Mouse (Mus musculus): ENCODE data around the gene Tmed3.

- TF ChIP-seq POLR2A (IDR thresholded peaks at IDR 0.05; ENCODE audit: insufficient read length, low read depth) (no peak), MAX (IDR thresholded peaks at IDR 0.05; ENCODE audit: low read depth) (no peak), POLR2AphosphoS2 (IDR thresholded peaks at IDR 0.05; ENCODE audit: insufficient read length, low read depth) (no peak), USF1 (IDR thresholded peaks at IDR 0.05; ENCODE audit: low read depth) (no peak)
Observed at GRCm38 (mm10) chr9:89738295-89738694, 33.4 kb upstream of the Tmed3 start, which contains the start of gene Ankrd34c.

All from myocyte (in vitro differentiated cells).